Mouse (Mus musculus) lung, adult 2 months (tissue): ENCODE results near the gene Prkag3. TPM values are rescaled to one million over a fixed set of nuclear protein-coding genes. Genes with fewer than 3 reads are reported as not detected.

Source experiments
- DNase-seq: peaks from one replicate; pipeline ENCODE4 v3.0.0; 2022
- H3K4me1 ChIP-seq: fragments of 200-500 bp; 2 replicates; pipeline ENCODE4 v1.6.1; 2011; ENCODE audit warnings: low read length; ENCODE audit not compliant: control insufficient read depth, insufficient read depth
- H3K4me3 ChIP-seq: fragments of 200-500 bp; replicated peaks from 2 replicates; pipeline ENCODE3; 2011; ENCODE audit warnings: low read depth, mild to moderate bottlenecking, control low read depth, low read length; ENCODE audit errors: extremely low read depth
- CTCF ChIP-seq: fragments of 200-500 bp; IDR thresholded peaks from 2 replicates; pipeline ENCODE4 v1.5.1; 2011; ENCODE audit warnings: mild to moderate bottlenecking, low read length, control low read depth; ENCODE audit not compliant: insufficient read depth
- POLR2A ChIP-seq: fragments of 200-500 bp; IDR thresholded peaks from 2 replicates; pipeline ENCODE4 v1.6.1; 2011; ENCODE audit warnings: low read depth, mild to moderate bottlenecking, control low read depth, low read length, borderline replicate concordance; ENCODE audit errors: extremely low read depth
- WGBS: fragments of 180-500 bp; shearing (Covaris S2); methylation state at CpG from one replicate; pipeline ENCODE4 v1.1.7; 2018; 5-methylcytosine and 5-hydroxymethylcytosine counted together
- polyA plus RNA-seq: library from polyadenylated mRNA; depleted of rRNA; stranded (reverse); fragments of >200 nt; gene quantifications from 2 replicates; pipeline ENCODE4 v1.2.3, GENCODE M21; 2012; rRNA removed

Gene Prkag3
- 5.9 and 11.4 TPM in 2 replicates for polyA plus RNA-seq

DNA sequence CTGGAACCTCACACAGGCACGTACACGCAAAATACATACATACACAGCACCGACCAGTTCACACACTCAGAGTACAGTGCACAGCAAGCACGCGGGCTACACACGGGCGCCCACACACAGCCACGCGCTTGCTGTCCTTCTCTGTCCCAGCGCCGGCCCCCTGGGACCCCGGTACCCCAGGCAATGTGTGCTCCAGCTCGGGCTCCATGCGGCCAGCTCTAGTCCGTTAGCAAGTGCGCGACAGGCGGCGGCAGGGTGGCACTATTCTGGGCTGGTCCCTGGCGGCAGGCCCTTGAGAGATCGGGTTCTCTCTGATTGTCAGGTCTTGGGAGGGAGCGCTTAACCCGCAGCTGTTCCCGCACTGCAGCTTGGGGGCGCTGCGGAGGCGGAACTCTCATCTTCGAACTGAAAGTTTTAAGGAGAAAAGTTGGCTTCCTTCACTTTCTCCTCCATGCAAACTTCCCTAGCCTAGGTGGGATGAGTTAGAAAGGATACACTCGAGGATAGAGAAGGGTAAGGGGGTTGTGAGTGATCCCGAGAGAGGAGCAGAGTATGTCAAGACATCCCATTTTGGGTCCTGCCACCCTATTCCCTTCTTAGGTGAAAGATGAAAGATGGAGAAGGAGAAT is at the start of gene Prkag3:
TSS of gene Prkag3 (minus strand) at position 579 of the 629 bp plus-strand sequence.
- 7% methylated on average over 30 of the region's 30 CpGs for WGBS
- no peak within 1 kb of the TSS for H3K4me3 ChIP-seq
- DNase-seq = peak; percentile 65
- peak; percentile 46 for TF ChIP-seq CTCF
- TF ChIP-seq POLR2A = no peak
- H3K4me1 ChIP-seq = no peaks in the 10 kb centered on the region; the same call in 1 of the 2 replicates

DNA sequence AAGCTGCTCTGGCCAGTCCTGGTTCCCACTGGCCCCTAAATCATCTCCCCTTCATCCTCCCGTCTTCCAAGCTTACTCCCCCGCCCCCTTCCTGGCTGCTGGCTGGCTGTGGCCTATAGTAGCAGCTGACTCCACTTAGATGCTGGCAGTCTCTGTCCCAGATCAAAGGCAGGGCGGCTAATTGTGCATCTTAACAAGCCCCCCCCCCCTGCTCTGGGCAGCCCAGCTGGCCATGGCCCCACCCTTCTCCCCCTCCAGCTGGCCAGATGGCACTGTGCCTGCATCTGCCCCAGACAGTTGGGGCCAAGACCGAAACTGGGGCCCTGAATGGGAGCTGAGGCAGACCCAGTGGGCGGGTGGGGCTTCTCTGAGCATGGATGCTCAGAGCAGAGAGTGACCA is 48.4 kb upstream of the Prkag3 start:
- WGBS = 23% methylated on average over 5 of the region's 5 CpGs
- TF ChIP-seq POLR2A = no peak
- TF ChIP-seq CTCF = no peak
- no peaks in the 10 kb centered on the region for H3K4me1 ChIP-seq
- H3K4me3 ChIP-seq = no peak overlapping the region
- no peak for DNase-seq

DNA sequence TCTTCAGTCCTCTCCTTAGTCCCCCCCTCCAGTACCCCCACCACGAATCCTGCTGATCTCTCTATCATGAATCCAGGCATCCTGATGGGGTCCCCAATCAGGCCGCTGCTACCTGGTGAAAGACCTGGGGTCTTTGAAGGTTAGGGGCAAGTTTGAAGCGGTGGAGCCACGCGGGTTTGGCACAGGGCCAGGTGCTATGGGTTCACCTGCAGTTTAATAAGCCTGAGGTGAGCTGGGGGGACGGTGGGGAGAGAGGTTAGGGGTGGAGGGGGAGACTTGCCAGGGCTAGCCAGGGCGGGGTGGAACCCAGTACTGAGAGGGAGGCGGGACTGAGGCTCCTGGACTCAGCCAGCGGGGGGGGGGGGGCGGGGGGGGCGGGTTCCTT is 46.1 kb upstream of the Prkag3 start:
- H3K4me1 ChIP-seq = no peaks in the 10 kb centered on the region
- TF ChIP-seq POLR2A = no peak
- TF ChIP-seq CTCF = no peak
- WGBS = 2% methylated on average over 9 of the region's 11 CpGs
- H3K4me3 ChIP-seq = no peak overlapping the region
- DNase-seq = no peak

DNA sequence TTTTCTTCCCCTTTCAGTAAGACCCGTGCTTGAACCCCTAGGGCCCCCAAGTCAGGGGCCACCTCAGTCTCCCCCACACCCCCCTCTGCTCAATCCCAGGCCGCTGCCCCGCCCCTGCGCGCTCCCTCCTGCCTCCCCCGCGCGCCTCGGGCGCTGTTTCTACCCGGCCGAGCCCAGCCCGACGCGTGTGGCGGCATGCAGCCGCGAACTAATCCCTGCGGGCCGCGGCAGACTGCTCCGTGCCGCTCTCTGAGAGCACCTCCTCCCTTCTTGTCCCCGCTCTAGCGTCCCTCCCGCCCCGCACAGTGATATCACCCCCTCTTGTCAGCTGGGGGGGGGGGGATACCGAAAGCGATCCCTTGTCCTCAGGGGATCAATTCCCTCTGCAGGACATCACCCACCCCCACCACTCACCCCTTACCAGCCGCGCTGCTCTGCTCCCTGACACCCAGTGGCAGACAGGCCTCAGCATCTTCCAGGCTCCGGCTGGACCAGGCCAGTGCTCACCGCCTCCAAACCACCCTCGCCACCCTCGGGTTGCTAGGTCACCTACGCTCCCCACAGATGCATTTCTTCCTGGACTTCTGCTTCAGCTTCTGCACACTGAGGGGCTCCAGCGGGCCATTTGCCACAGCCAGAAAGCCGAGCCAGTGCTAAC is 45.6 kb upstream of the Prkag3 start:
- DNase-seq = no peak
- H3K4me3 ChIP-seq = no peak overlapping the region
- no peaks in the 10 kb centered on the region for H3K4me1 ChIP-seq
- 1% methylated on average over 33 of the region's 38 CpGs for WGBS
- no peak for TF ChIP-seq CTCF
- no peak for TF ChIP-seq POLR2A

DNA sequence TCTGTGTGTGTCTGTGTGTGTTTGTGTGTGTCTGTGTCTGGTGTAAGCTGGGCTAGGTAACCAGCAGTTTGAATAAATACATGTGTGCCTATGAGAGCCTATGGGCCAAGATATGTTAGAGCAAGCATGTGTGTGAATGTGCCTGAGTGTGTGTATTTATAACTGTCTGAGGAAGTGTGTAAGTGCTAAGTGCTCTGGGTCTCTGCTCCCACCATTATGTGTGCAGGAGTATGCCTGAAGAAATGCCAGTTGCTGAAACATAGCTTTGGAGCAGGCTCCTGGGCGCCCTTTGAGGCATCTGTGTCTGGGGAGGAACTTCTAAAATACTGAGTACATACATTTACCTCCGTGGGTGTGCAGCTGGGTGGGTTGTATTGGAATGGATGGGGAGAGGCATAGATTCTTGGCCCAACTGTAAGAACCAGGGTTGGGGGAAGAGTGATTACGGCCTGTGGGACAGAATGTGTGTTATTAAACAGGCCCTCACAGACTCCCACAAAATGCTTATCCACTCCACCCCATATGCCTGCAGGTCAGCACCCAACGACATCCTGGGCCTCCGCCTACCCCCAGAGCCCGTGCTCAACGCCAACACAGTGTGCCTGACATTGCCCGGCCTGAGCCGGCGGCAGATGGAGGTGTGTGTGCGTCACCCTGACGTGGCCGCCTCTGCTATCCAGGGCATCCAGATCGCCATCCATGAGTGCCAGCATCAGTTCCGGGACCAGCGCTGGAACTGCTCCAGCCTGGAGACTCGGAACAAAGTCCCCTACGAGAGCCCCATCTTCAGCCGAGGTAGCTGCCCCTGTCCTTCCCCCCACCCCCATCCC is 44.0 kb upstream of the Prkag3 start:
- TF ChIP-seq POLR2A (no peak), CTCF (no peak)
- no peak overlapping the region for H3K4me3 ChIP-seq
- no peak for DNase-seq
- H3K4me1 ChIP-seq = no peaks in the 10 kb centered on the region
- WGBS = 22% methylated on average over 19 of the region's 19 CpGs

DNA sequence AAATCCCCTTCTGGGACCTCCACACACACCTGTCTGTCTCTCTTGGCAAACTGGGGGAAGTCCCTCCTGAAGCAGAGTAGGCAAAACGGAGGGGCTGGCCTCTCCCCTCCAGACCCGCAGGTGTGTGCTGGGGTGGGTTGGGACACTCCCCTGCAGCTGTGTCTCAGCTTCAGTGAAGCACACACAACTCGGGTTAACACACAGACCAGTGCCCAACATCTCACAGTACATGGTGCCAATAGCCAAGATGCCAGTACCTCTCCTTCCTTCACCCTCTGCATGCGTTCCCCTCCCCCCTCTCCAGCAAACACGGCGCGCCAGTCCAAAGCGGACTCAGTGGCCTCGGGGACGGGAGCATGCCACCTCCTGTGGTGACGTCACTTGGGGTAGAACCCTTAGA is 42.2 kb upstream of the Prkag3 start, which contains the start of gene Wnt10a:
TSS of gene Wnt10a (plus strand) at position 268 of the 400 bp plus-strand sequence.
- Histone ChIP-seq H3K4me3 (no peak within 1 kb of the TSS), H3K4me1 (no peaks in the 10 kb centered on the region)
- DNase-seq = no peak
- WGBS = 3% methylated on average over 11 of the region's 11 CpGs
- TF ChIP-seq POLR2A (no peak), CTCF (no peak)

DNA sequence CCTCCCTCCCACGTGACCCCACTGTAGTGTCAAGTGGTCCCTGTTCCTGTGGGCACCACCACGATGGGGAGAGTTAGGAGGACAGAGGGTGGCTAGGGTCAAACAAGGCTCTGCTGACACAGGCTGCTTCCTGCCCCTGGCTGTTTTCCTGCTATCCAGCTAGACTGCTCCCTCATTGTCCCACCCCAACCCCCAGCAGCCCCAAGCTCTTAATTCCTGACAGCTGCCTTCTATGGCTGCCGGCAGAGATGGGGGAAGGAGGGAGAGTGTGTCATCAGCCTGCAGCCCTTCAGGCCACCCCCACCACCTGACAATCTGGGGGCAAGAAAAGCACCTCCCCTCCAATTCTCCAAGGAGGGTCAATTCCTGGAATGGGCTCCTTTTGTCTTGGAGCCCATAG is 41.1 kb upstream of the Prkag3 start:
- DNase-seq = no peak
- Histone ChIP-seq H3K4me3 (no peak overlapping the region), H3K4me1 (no peaks in the 10 kb centered on the region)
- WGBS = 19% methylated on average over 3 of the region's 3 CpGs
- TF ChIP-seq POLR2A (no peak), CTCF (no peak)

DNA sequence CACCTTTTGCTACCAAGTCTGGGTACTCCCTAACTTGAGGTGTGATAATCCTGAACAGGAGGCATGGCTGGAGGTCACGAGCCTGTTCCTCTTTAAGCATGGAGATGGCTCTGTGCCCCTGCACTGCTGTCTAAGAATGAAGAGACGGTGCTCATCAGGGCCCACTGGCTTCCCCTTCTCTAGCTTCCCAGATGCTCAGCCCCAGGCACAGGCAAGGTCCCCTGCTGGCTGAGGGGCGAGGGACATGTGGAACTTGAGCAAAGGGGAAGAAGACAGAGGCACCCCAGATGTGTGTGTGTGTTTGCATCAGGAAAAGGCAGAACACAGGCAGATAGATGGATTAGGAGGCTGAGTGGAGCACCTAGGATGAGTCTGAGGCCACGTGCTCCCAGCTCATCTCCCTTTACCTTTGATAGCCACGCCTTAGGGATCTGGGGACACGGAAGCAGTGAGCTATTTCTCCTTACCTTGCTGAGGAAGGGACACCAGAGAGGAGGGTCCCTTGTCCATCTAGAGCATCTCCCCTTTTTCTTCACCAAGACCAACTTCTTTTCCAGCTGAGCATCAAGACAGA is 39.7 kb upstream of the Prkag3 start:
- TF ChIP-seq CTCF (no peak), POLR2A (no peak)
- Histone ChIP-seq H3K4me1 (peaks cover 7% of the 10 kb centered on the region; the same call in 1 of the 2 replicates), H3K4me3 (no peak overlapping the region)
- DNase-seq = no peak
- 30% methylated on average over 6 of the region's 6 CpGs for WGBS

DNA sequence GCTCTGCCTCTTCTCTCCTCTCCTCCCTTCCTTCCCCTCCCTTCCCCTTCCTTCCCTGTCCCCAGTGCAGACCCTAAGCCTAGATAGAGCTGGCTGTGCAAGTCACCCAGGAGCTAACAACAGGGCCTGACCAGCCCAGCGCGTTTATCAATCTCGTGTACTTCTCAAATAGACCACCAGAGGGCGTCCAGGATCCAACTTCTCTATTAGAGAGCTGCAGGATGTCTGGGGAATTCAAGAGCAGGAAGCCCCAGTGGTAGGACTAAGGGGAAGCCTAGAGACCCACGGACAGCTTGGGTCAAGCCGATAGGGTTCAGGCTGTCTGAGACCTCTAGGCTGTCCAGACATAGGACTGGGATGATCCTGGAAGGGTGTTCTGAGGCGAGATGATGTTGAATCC is 38.8 kb upstream of the Prkag3 start:
- 6% methylated on average over 7 of the region's 7 CpGs for WGBS
- peak; percentile 54 for DNase-seq
- peak; percentile 30; the same call in 1 of the 2 replicates for TF ChIP-seq CTCF
- TF ChIP-seq POLR2A = no peak
- Histone ChIP-seq H3K4me1 (peaks cover 7% of the 10 kb centered on the region; the same call in 1 of the 2 replicates), H3K4me3 (no peak overlapping the region)
